Mouse (Mus musculus) embryonic fibroblast, embryonic 13.5 days (primary cell): ENCODE results near the gene Bola3. TPM values are rescaled to one million over a fixed set of nuclear protein-coding genes. Genes with fewer than 3 reads are reported as not detected.

ENCODE experiments used
- H3K27ac ChIP-seq: 2 replicates; pipeline ENCODE4 v1.5.1; 2012; ENCODE audit warnings: low read length, control low read depth, inconsistent platforms; ENCODE audit not compliant: insufficient read depth
- H3K4me1 ChIP-seq: 2 replicates; pipeline ENCODE4 v1.6.1; 2011; ENCODE audit warnings: low read length; ENCODE audit not compliant: control insufficient read depth, insufficient read depth
- H3K4me3 ChIP-seq: 2 replicates; pipeline ENCODE4 v1.5.1; 2011; ENCODE audit warnings: mild to moderate bottlenecking, control low read depth, low read length; ENCODE audit not compliant: insufficient read depth
- CTCF ChIP-seq: IDR thresholded peaks from 2 replicates; pipeline ENCODE4 v1.5.1; 2011; ENCODE audit warnings: mild to moderate bottlenecking, control low read depth, low read length, moderate library complexity, borderline replicate concordance; ENCODE audit not compliant: insufficient read depth
- POLR2A ChIP-seq: IDR thresholded peaks from 2 replicates; pipeline ENCODE4 v1.6.1; 2011; ENCODE audit warnings: low read depth, mild to moderate bottlenecking, control low read depth, low read length, moderate library complexity
- polyA plus RNA-seq: library from polyadenylated mRNA; stranded (reverse); fragments of >200 nt; gene quantifications from 2 replicates; pipeline ENCODE4 v1.2.4, GENCODE M21; 2011; ENCODE audit warnings: low read depth; ENCODE audit not compliant: missing spikeins, insufficient read length

The Bola3 gene
- polyA plus RNA-seq, 1 experiment: 88.1 TPM

- Histone ChIP-seq H3K4me1 (0 out of 2 replicates have a peak, but pooled peaks cover 5% of the 10 kb centered on the region), H3K4me3 (no peak overlapping the region), H3K27ac (no peak overlapping the region)
- no peak for TF ChIP-seq POLR2A
- TF ChIP-seq CTCF: no peak
Measured at GRCm38 (mm10) chr6:83347916-83348315, 1.0 kb upstream of the Bola3 start.

GRCm38 (mm10) chr6:83349274-83349958 lies 469 bp downstream of the Bola3 start:
- TF ChIP-seq POLR2A (peak; percentile 72), CTCF (peak; percentile 79)
- peak overlapping the region; percentile 72 for H3K4me3 ChIP-seq
- 0 out of 2 replicates have a peak, but pooled peaks cover 5% of the 10 kb centered on the region for H3K4me1 ChIP-seq
- no peak overlapping the region for H3K27ac ChIP-seq

- TF ChIP-seq CTCF (no peak), POLR2A (no peak)
- H3K4me1 ChIP-seq: 0 out of 2 replicates have a peak, but pooled peaks cover 5% of the 10 kb centered on the region
- H3K4me3 ChIP-seq: peak overlapping the region; percentile 72
- no peak overlapping the region for H3K27ac ChIP-seq
Measured at GRCm38 (mm10) chr6:83350172-83350571, 1.2 kb downstream of the Bola3 start.

GRCm38 (mm10) chr6:83350851-83351405 lies 2.0 kb downstream of the Bola3 start:
- Histone ChIP-seq H3K4me1 (0 out of 2 replicates have a peak, but pooled peaks cover 5% of the 10 kb centered on the region), H3K27ac (no peak overlapping the region), H3K4me3 (no peak overlapping the region)
- no peak for TF ChIP-seq CTCF
- TF ChIP-seq POLR2A: no peak

GRCm38 (mm10) chr6:83351490-83352160 lies 2.7 kb downstream of the Bola3 start:
- Histone ChIP-seq H3K4me1 (0 out of 2 replicates have a peak, but pooled peaks cover 5% of the 10 kb centered on the region), H3K4me3 (no peak overlapping the region), H3K27ac (no peak overlapping the region)
- no peak for TF ChIP-seq POLR2A
- no peak for TF ChIP-seq CTCF

- TF ChIP-seq POLR2A (no peak), CTCF (no peak)
Measured at GRCm38 (mm10) chr6:83352666-83353410, 3.9 kb downstream of the Bola3 start.

GRCm38 (mm10) chr6:83354856-83355781 lies 6.2 kb downstream of the Bola3 start:
- Histone ChIP-seq H3K4me1 (0 out of 2 replicates have a peak, but pooled peaks cover 3% of the 10 kb centered on the region), H3K4me3 (no peak overlapping the region), H3K27ac (no peak overlapping the region)
- TF ChIP-seq CTCF (no peak), POLR2A (no peak)

More at GRCm38 (mm10) chr6:83352666-83353410, 3.9 kb downstream of the Bola3 start:
- Histone ChIP-seq H3K27ac (no peak overlapping the region), H3K4me1 (0 out of 2 replicates have a peak, but pooled peaks cover 5% of the 10 kb centered on the region), H3K4me3 (no peak overlapping the region)

GRCm38 (mm10) chr6:83356569-83357138 lies 7.7 kb downstream of the Bola3 start:
- peak; percentile 82 for TF ChIP-seq CTCF
- no peak for TF ChIP-seq POLR2A
- Histone ChIP-seq H3K4me1 (no peaks in the 10 kb centered on the region), H3K27ac (no peak overlapping the region), H3K4me3 (no peak overlapping the region)
